In the genomic region with DNA sequence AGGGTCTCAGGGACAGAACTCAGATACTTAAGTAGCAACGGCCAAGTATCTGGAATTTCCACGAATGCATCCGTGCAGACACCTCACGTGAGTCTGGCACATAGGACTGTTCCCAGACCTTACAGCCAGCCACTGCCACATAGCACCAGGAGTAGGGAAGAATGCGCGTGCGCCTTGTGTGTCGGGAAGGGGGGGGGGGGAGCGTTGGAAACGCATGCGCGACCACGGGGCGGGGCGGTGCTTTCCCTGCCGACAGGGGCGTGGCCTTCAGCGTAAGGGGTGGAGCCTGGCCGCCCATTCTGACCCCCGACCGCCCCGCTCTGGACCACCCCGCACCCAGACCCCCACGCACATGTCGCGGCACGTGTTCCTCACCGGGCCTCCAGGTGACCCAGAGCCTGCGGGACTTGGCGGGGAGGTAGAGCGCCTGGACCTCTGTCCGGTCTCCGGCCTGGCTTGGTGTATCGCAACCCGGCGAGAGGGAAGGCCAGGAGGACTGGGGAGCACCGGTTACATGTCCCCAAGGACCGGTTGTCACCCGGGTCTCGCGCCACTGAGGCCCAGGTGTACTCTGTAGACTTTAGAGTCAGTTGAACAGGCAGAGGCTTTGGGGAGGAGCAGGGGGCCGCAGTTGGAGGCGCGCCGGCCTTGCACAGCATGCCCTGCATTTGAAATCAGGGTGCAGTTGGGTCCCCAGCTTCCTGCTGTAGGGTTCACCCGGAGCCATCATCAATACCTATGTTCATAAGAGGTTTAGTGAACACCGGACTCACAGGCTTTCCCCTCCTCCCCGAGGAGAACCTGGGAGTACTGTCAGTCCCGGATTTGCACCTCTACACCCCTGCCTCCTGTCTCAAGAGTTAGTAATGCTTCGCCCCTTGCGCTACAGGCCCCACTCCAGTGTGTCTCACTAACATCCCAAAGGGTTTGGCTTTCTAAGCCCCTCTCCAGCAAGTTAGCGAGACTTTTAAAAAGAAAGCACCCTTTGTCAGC, we compare ENCODE assay signal across 8 mouse cellular contexts. TPM values are rescaled to one million over a fixed set of nuclear protein-coding genes. Genes with fewer than 3 reads are reported as not detected.
DNase-seq lines count a peak whose midpoint lies in the region; ATAC-seq and TF ChIP-seq lines count a peak whose summit lies in the region.

No protein-coding gene starts in this region.

- H3K27ac ChIP-seq in left cerebral cortex, adult 2 months = peak overlapping the region; percentile 87
- peak overlapping the region; percentile 91 for H3K27ac ChIP-seq in macrophage

- peaks cover 30% of the 10 kb centered on the region; the same call in 1 of the 2 replicates for H3K36me3 ChIP-seq in macrophage (ENCODE audit: inconsistent target)

- H3K79me2 ChIP-seq in macrophage (ENCODE audit: inconsistent target) = peaks cover 10% of the 10 kb centered on the region; the same call in 1 of the 2 replicates

- peak; percentile 71 for ATAC-seq in activated CD4-positive, CD25-positive, alpha-beta regulatory T cell, adult 4 months
- peak; percentile 83 for ATAC-seq in common myeloid progenitor, adult 5-6 weeks (replicated peaks; ENCODE audit: low read depth, poor library complexity, severe bottlenecking)

- peak; percentile 75 for DNase-seq in gastrocnemius, adult 8-10 months (ENCODE audit: low spot score in 2 of 2)
- peak; percentile 54 for DNase-seq in hindlimb bud, embryonic 11.5 days (ENCODE audit: extremely low spot score, low read depth, low spot score)
- peak; percentile 88 to 90 for DNase-seq in left cerebral cortex, adult 2 months (ENCODE audit: extremely low spot score in 1 of 2, low spot score in 2 of 2)
- DNase-seq in retina, postnatal 7 days (ENCODE audit: low read depth, low spot score) = peak; percentile 67
- DNase-seq in urinary bladder, adult 18-20 months (ENCODE audit: low spot score in 2 of 2) = peak; percentile 78 to 89

- 3% methylated on average over 50 of the region's 52 CpGs for WGBS in macrophage (ENCODE audit: missing documents)

- intact Hi-C loops in left cerebral cortex, adult 2 months (cut with DNase I) = loop anchor here (5.0 to 10.0 kb wide), 2 partner anchors 162 to 549 kb away; no protein-coding TSS in a partner anchor

- H3K4me3 ChIP-seq in left cerebral cortex, adult 2 months = peak overlapping the region; percentile 72
- H3K4me3 ChIP-seq in macrophage (ENCODE audit: inconsistent target) = peak overlapping the region; percentile 78

- no peak for TF ChIP-seq CTCF in left cerebral cortex, adult 2 months (IDR thresholded peaks at IDR 0.05)

RNA-seq across cellular contexts. Expression of gene Ntpcr, which starts 4.5 kb away (rescaled TPM):
- 10 to 100 TPM; 31.1 to 34.3 TPM for polyA plus RNA-seq in activated CD4-positive, CD25-positive, alpha-beta regulatory T cell, adult 4 months (2017; shearing (Covaris generic))
- total RNA-seq in common myeloid progenitor, adult 5-6 weeks (2017) = 22.8 and 35.2 TPM in 2 replicates
- total RNA-seq in gastrocnemius, adult 8-10 months (2022) = 10 to 100 TPM; 10.1 to 13.7 (median 11.4) TPM
- total RNA-seq in left cerebral cortex, adult 2 months (2021) = 10 to 100 TPM; 23.3 to 23.7 TPM
- total RNA-seq in macrophage (2018; cell fraction: chromatin; rRNA removed) = 10 to 100 TPM in 17 of 26 experiments, 1 to 10 TPM in 9; 1.2 to 39.1 (median 15.2) TPM
- 10 to 100 TPM; 20.8 to 49.8 (median 34.0) TPM for total RNA-seq in macrophage (2018; cell fraction: cytosol; rRNA removed)
- 10 to 100 TPM in 21 of 26 experiments, 1 to 10 TPM in 5; 5.5 to 45.9 (median 15.3) TPM for total RNA-seq in macrophage (2018; cell fraction: nucleus; rRNA removed)
- 20.0 to 70.1 TPM (median 33.8 TPM) in 3 replicates for polyA plus RNA-seq in macrophage (2018)

Comparison
In these comparisons a context has a peak if more than half of its experiments do, and no peak if none do; other contexts are left out.
1. Peak in every context shown above with its lines: DNase-seq, ATAC-seq, H3K4me3 ChIP-seq and H3K27ac ChIP-seq.